Mouse (Mus musculus) A20 (cell line): ENCODE results near the gene Plekhh1.

Source experiments
- DNase-seq: peaks from one replicate; pipeline ENCODE4 v3.0.0-alpha.2; 2011; ENCODE audit warnings: low read depth, low spot score

Gene Plekhh1

GRCm38 (mm10) chr12:79070736-79071333 is 41.9 kb downstream of the Plekhh1 start:
- DNase-seq = no peak

- DNase-seq = no peak
These were observed 43.6 kb downstream of the Plekhh1 start for GRCm38 (mm10) chr12:79072576-79072975.

- no peak for DNase-seq
These were observed 44.4 kb downstream of the Plekhh1 start for GRCm38 (mm10) chr12:79073362-79073761.

- DNase-seq = peak; percentile 89
These were observed 60.3 kb downstream of the Plekhh1 start, which contains the start of gene Pigh for GRCm38 (mm10) chr12:79089182-79089812. Gene Pigh, minus strand, starts transcription at chr12:79089651.

- peak; percentile 82 for DNase-seq
These were observed 63.6 kb downstream of the Plekhh1 start for GRCm38 (mm10) chr12:79092569-79092968.

GRCm38 (mm10) chr12:79097106-79097752 is 68.3 kb downstream of the Plekhh1 start:
- DNase-seq = peak; percentile 62

- DNase-seq = no peak
These were observed 74.8 kb downstream of the Plekhh1 start for GRCm38 (mm10) chr12:79103773-79104172.

GRCm38 (mm10) chr12:79104544-79104943 is 75.6 kb downstream of the Plekhh1 start:
- peak; percentile 43 for DNase-seq

GRCm38 (mm10) chr12:79105312-79105711 is 76.3 kb downstream of the Plekhh1 start:
- DNase-seq = no peak

GRCm38 (mm10) chr12:79118991-79119390 is 90.0 kb downstream of the Plekhh1 start:
- no peak for DNase-seq

GRCm38 (mm10) chr12:79122820-79123219 is 93.9 kb downstream of the Plekhh1 start:
- peak; percentile 46 for DNase-seq

GRCm38 (mm10) chr12:79130299-79131177 is 101.6 kb downstream of the Plekhh1 start, which contains the start of gene Arg2:
Gene Arg2, plus strand, starts transcription at chr12:79130777.
- peak; percentile 66 for DNase-seq
